Mouse (Mus musculus): ENCODE results near the gene Ugt1a8.

GRCm38 (mm10) chr1:88253106-88253505, 165.5 kb downstream of the Ugt1a8 start:
- TF ChIP-seq POLR2A (IDR thresholded peaks at IDR 0.05; ENCODE audit: borderline replicate concordance, extremely low read depth, low read depth, low read length) (no peak), CTCF (IDR thresholded peaks at IDR 0.05; ENCODE audit: insufficient read depth, low read length) (no peak)
